Mouse (Mus musculus) lung, adult 2 months (tissue): ENCODE results near the gene Gm43064. TPM values are rescaled to one million over a fixed set of nuclear protein-coding genes. Genes with fewer than 3 reads are reported as not detected.
"Not testable (repeated sequence)": the region's sequence is repeated elsewhere in the genome, so short reads cannot be mapped to it uniquely, and the experiment has no call there.

Source experiments
- DNase-seq: peaks from one replicate; pipeline ENCODE4 v3.0.0; 2022
- H3K4me1 ChIP-seq: fragments of 200-500 bp; 2 replicates; pipeline ENCODE4 v1.6.1; 2011; ENCODE audit warnings: low read length; ENCODE audit not compliant: control insufficient read depth, insufficient read depth
- H3K4me3 ChIP-seq: fragments of 200-500 bp; replicated peaks from 2 replicates; pipeline ENCODE3; 2011; ENCODE audit warnings: low read depth, mild to moderate bottlenecking, control low read depth, low read length; ENCODE audit errors: extremely low read depth
- CTCF ChIP-seq: fragments of 200-500 bp; IDR thresholded peaks from 2 replicates; pipeline ENCODE4 v1.5.1; 2011; ENCODE audit warnings: mild to moderate bottlenecking, low read length, control low read depth; ENCODE audit not compliant: insufficient read depth
- POLR2A ChIP-seq: fragments of 200-500 bp; IDR thresholded peaks from 2 replicates; pipeline ENCODE4 v1.6.1; 2011; ENCODE audit warnings: low read depth, mild to moderate bottlenecking, control low read depth, low read length, borderline replicate concordance; ENCODE audit errors: extremely low read depth
- WGBS: fragments of 180-500 bp; shearing (Covaris S2); methylation state at CpG from one replicate; pipeline ENCODE4 v1.1.7; 2018; 5-methylcytosine and 5-hydroxymethylcytosine counted together
- polyA plus RNA-seq: library from polyadenylated mRNA; depleted of rRNA; stranded (reverse); fragments of >200 nt; gene quantifications from 2 replicates; pipeline ENCODE4 v1.2.3, GENCODE M21; 2012

Gene Gm43064
- polyA plus RNA-seq, 1 experiment = not detected

DNA sequence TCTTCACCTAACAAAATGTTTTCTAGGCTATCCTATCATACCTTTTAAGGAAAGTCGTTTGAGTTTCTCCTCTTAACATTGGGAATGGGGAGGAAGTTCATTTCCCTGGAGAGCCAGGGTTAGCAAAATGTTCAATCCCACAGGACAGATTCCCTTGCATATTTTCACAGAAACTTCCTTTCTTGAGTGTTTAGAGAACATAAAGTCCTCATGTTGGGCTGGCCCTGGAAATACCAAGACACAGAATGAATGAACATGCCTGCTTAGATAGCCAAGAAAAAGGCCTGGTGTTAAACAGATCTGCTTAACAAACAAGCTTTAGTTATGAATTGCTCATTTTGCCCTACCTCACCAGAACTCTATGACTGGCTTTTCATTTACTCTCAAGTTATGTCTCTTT, 16.8 kb upstream of the Gm43064 start:
- Histone ChIP-seq H3K4me1 (peaks cover 7% of the 10 kb centered on the region), H3K4me3 (no peak overlapping the region)
- DNase-seq = no peak
- TF ChIP-seq POLR2A = no peak
- no peak for TF ChIP-seq CTCF
- WGBS = 70% methylated on average over 1 of the region's 1 CpGs

GRCm38 (mm10) chr3:103796389-103796788, 13.0 kb upstream of the Gm43064 start:
- peaks cover 2% of the 10 kb centered on the region for H3K4me1 ChIP-seq
- H3K4me3 ChIP-seq = no peak overlapping the region
- no peak for TF ChIP-seq CTCF
- TF ChIP-seq POLR2A = no peak
- DNase-seq = no peak
- 58% methylated on average over 2 of the region's 2 CpGs for WGBS

DNA sequence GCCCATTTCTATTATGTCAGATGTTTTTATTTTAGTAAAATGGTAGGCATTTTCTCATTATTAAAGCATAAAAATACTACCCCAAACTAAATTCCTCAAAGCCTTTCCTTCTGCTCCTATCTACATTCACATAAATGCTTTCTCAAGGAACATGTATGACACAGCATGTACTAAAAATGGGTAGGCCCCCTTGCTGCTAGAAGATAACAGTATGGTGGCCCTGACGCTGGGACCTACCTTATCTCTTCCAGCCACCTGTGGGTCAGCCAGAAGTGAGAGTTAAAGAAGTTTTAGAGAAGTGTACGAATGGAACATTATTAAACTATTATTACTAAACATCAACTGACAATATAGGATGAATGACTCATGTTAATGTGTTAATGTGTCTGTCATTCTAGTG, 9.9 kb upstream of the Gm43064 start:
- DNase-seq = no peak
- TF ChIP-seq CTCF = no peak
- TF ChIP-seq POLR2A = no peak
- Histone ChIP-seq H3K4me3 (no peak overlapping the region), H3K4me1 (peaks cover 13% of the 10 kb centered on the region)
- 76% methylated on average over 2 of the region's 2 CpGs for WGBS

DNA sequence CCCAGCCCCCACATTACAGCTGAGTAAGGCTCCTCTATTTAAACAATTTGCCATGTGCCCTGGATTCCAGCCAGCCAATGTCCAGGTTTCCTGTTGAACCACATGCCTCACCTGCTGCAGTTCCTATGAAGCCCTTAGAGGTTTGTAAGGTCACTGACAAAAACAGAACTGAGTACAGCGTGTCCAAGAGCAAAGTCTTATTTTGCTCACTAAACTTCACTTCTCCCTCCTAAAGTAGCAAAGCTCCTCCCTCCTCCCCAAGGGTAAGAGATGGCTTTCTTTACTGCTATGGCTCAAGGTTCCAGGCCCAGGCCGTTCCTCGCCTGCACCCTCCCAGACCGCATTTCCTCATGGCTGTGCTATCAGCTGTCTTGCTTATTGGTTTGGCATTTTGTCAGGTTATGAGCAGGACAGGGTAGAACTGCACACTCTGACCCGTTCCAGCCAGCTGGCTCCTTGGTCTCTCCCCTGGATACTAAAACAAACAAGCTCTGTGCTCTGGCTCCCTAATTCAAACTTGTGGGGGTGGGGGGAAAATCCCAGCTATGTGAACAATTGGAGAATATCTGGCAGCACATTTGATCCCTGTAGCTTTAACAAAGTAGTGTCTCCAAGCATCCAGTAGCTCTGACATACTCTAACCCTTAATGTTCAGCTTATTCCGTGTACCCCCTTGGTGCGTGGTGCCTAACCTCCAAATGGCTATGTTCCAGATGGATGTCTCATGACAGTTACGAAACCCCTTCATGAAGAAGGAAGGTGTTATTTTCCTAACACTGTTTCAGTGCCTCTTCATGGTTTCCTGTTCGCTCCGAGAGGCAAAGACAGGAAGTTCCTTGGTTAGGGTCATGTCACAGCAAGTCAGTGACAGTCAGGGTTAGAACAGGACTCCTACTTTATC, 7.5 kb upstream of the Gm43064 start:
- Histone ChIP-seq H3K4me1 (peaks cover 13% of the 10 kb centered on the region), H3K4me3 (no peak overlapping the region)
- 2% methylated on average over 10 of the region's 10 CpGs for WGBS
- TF ChIP-seq POLR2A (peak; percentile 35; the same call in 1 of the 2 replicates), CTCF (no peak)
- DNase-seq = peak; percentile 70

DNA sequence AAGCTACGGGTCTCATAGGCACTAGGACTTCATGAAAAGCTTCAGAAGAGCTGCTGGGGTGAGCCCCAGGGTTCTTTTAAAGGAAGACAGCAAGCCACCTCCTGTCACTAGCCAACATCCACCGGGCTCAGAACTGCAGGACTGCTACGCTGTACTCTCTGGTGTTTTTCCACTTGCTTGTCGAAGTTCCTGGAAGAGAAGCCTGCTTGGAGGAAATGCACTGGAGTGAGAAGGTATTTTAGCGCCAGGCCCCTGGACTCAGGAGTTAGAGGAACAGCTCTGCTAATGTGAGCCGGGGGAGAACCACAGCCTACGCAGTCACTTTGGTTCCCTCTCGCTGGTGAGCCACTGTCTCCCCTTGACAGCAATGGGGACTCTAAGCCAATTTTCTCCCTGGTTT, 6.5 kb upstream of the Gm43064 start:
- no peak for DNase-seq
- Histone ChIP-seq H3K4me3 (no peak overlapping the region), H3K4me1 (peaks cover 13% of the 10 kb centered on the region)
- 64% methylated on average over 8 of the region's 8 CpGs for WGBS
- no peak for TF ChIP-seq CTCF
- TF ChIP-seq POLR2A = no peak

DNA sequence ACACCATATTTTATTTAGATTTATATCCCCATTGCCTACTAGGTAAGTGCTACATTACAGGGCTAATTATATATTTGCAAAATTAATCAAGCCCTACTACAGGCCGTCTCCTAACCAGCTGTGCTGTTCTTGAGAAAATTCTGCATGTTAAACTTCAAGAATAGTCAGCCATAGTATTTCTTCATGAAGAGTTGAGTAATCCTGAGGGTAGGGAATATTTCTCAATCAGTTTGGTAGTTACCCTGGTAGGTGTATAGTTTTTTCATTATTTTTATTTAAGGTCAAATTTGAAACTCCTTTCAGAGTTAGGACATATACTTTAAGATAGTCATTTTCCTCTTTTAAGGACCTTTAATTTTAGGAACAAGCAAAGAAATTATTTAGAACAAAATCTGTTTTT, 3.7 kb upstream of the Gm43064 start:
- no peak for DNase-seq

DNA sequence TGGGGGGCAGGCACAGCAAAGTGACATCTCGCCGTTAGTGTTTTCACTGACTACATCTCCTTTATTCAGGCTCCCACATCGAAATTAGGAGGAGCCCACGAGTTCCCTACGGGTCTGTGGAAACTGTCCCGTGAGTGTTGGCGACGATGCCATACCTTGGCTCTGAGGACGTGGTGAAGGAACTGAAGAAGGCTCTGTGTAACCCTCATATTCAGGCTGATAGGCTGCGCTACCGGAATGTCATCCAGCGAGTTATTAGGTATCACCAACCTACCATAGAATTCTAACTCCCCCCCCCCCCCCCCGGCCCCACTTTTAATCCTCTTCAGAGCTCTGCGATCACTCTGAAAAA, 402 bp downstream of the Gm43064 start:
- DNase-seq = no peak
- WGBS = under 1% methylated on average over 14 of the region's 14 CpGs
- Histone ChIP-seq H3K4me3 (peak overlapping the region; percentile 79), H3K4me1 (no peaks in the 10 kb centered on the region; the same call in 1 of the 2 replicates)
- TF ChIP-seq CTCF (no peak), POLR2A (no peak; the same call in 1 of the 2 replicates)

More for the DNA sequence above, 3.7 kb upstream of the Gm43064 start:
- H3K4me3 ChIP-seq = no peak overlapping the region
- peaks cover 13% of the 10 kb centered on the region for H3K4me1 ChIP-seq
- TF ChIP-seq CTCF = no peak
- TF ChIP-seq POLR2A = no peak
- 71% methylated on average over 1 of the region's 1 CpGs for WGBS

GRCm38 (mm10) chr3:103810967-103811366, 1.6 kb downstream of the Gm43064 start:
- H3K4me1 ChIP-seq = no peaks in the 10 kb centered on the region; the same call in 1 of the 2 replicates
- TF ChIP-seq CTCF = no peak
- TF ChIP-seq POLR2A = no peak
- H3K4me3 ChIP-seq = no peak overlapping the region
- no peak for DNase-seq
- 90% methylated on average over 6 of the region's 6 CpGs for WGBS

DNA sequence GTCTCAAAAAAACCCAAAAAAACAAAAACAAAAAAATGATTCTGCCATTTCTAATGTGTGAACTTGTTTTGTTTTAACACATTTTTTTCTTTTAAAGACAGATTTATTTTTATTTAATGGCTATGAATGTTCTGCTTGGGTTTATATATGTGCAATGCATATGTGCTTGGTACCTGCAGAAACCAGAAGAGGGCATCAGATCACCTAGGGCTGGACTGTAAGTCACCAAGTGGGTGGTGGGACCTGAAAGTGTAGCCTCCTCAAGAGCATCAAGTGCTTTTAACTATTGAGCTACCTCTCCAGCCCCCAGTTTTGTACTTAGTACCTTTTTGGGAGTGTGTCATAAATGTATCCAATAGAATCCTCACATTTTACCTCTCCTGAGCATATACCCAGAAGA, 18.2 kb downstream of the Gm43064 start:
- no peak overlapping the region for H3K4me3 ChIP-seq
- no peaks in the 10 kb centered on the region; the same call in 1 of the 2 replicates for H3K4me1 ChIP-seq
- TF ChIP-seq POLR2A = no peak
- TF ChIP-seq CTCF = no peak
- no peak for DNase-seq

DNA sequence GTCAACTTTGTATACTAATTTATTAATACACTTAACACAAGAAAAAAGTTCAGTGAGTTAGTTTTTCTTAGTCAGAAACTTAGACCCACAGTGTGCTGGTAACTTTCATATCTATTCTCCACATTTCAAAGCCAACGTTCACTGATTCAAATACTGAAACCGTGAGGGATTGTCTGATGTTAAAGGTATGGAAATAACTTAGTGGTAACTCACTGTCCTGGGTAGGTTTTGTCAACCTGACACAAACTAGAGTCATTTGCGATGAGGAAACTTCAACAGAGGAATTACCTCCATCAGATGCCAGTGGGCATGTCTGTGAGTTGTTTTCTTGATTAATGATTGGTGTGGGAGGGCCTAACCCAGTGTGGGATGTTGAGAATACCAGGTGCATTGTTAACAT, 19.7 kb downstream of the Gm43064 start:
- Histone ChIP-seq H3K4me3 (no peak overlapping the region), H3K4me1 (no peaks in the 10 kb centered on the region; the same call in 1 of the 2 replicates)
- no peak for DNase-seq
- 83% methylated on average over 3 of the region's 3 CpGs for WGBS
- TF ChIP-seq CTCF (no peak), POLR2A (no peak)

DNA sequence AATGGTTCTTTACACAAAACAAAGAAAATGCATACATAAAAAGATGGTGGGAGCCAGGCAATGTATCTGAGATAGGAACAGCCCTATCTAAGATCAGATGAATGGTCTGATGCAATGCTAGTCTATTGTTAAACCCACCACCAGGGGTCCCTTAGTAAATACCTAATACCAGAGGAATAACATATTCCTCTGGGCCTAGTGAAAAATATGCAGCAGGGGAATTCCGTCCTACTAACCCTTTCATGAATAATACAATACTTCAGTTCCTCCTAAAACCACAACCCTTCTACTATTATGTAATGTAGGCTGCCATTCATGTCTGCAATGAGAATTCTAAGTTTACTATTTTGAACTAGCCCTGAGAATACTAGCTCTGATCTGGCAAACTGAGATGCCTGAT, 21.3 kb downstream of the Gm43064 start:
- WGBS = 63% methylated on average over 1 of the region's 1 CpGs
- H3K4me3 ChIP-seq, H3K4me1 ChIP-seq, DNase-seq: not testable (repeated sequence)
